In genomic region chr6:41606214-41606613, GRCm38 (mm10) we compare ENCODE assay signal across 8 mouse cellular contexts. TPM values are rescaled to one million over a fixed set of nuclear protein-coding genes. Genes with fewer than 3 reads are reported as not detected.
DNase-seq lines count a peak whose midpoint lies in the region; ATAC-seq and TF ChIP-seq lines count a peak whose summit lies in the region.

No protein-coding gene starts in this region.

- peak overlapping the region; percentile 67 for H3K4me2 ChIP-seq in embryonic facial prominence, embryonic 12.5 days (replicated peaks)
- peak overlapping the region; percentile 97; the same call in 1 of the 2 replicates for H3K4me2 ChIP-seq in heart, postnatal 0 days (ENCODE audit: low read depth, low read length)

- peak overlapping the region; percentile 67 for H3K4me3 ChIP-seq in embryonic facial prominence, embryonic 12.5 days
- H3K4me3 ChIP-seq in heart, postnatal 0 days (ENCODE audit: low read depth, low read length) = 0 out of 2 replicates have a peak overlapping the region, but pooled peaks have one; percentile 85

- no peak for TF ChIP-seq EP300 in heart, postnatal 0 days (IDR thresholded peaks at IDR 0.05; ENCODE audit: low read depth)

- 4% methylated on average over 4 of the region's 4 CpGs for WGBS in embryonic facial prominence, embryonic 12.5 days
- WGBS in heart, postnatal 0 days = 14% methylated on average over 4 of the region's 4 CpGs

- H3K36me3 ChIP-seq in embryonic facial prominence, embryonic 12.5 days = no peaks in the 10 kb centered on the region
- H3K36me3 ChIP-seq in heart, postnatal 0 days (replicated peaks; ENCODE audit: control insufficient read depth, insufficient read depth, low read length) = no peaks in the 10 kb centered on the region

- H3K27ac ChIP-seq in embryonic facial prominence, embryonic 12.5 days = no peak overlapping the region
- H3K27ac ChIP-seq in heart, postnatal 0 days (ENCODE audit: low read depth) = no peak overlapping the region

- H3K9me3 ChIP-seq in embryonic facial prominence, embryonic 12.5 days = no peaks in the 10 kb centered on the region
- H3K9me3 ChIP-seq in heart, postnatal 0 days (replicated peaks; ENCODE audit: control insufficient read depth, low read length) = no peaks in the 10 kb centered on the region

- H3K4me1 ChIP-seq in embryonic facial prominence, embryonic 12.5 days = peaks cover 10% of the 10 kb centered on the region
- H3K4me1 ChIP-seq in heart, postnatal 0 days (ENCODE audit: control insufficient read depth, insufficient read depth) = no peaks in the 10 kb centered on the region

- no peaks in the 10 kb centered on the region for H3K27me3 ChIP-seq in embryonic facial prominence, embryonic 12.5 days
- H3K27me3 ChIP-seq in heart, postnatal 0 days (ENCODE audit: control insufficient read depth, insufficient read depth, low read length) = peaks cover 12% of the 10 kb centered on the region

- TF ChIP-seq CTCF in heart, postnatal 0 days (IDR thresholded peaks at IDR 0.05; ENCODE audit: low read depth) = no peak

- peak; percentile 24 for DNase-seq in testis, postnatal 14 days (ENCODE audit: low spot score)
- no peak for DNase-seq in testis, postnatal 10 days (ENCODE audit: low spot score)
- no peak for DNase-seq in heart, postnatal 0 days (ENCODE audit: low spot score)
- peak; percentile 26 to 51 for DNase-seq in kidney, postnatal 4 days
- DNase-seq in lung, postnatal 10 days = peak; percentile 77
- DNase-seq in right cerebral cortex, postnatal 14 days = peak; percentile 61
- no peak for DNase-seq in cerebellum, adult 11-12 months

- ATAC-seq in embryonic facial prominence, embryonic 12.5 days (ENCODE audit: insufficient number of reproducible peaks, insufficient read depth, low FRiP score, low TSS enrichment) = no peak
- no peak for ATAC-seq in heart, postnatal 0 days (ENCODE audit: insufficient read depth, low read depth)

- H3K9ac ChIP-seq in embryonic facial prominence, embryonic 12.5 days = no peak overlapping the region; the same call in 1 of the 2 replicates
- 0 out of 2 replicates have a peak overlapping the region, but pooled peaks have one; percentile 64 for H3K9ac ChIP-seq in heart, postnatal 0 days (replicated peaks; ENCODE audit: low read depth, low read length)

RNA-seq across cellular contexts. Expression of gene Ephb6, which starts 0.9 kb away (rescaled TPM):
- polyA plus RNA-seq in embryonic facial prominence, embryonic 12.5 days (2016; fragmentation: Nextera tagmentation; extraction: Ambion mirVana) = 25.9 and 27.2 TPM in 2 replicates
- total RNA-seq in heart, postnatal 0 days (2014; rRNA removed; ENCODE audit: low replicate concordance) = 2.1 and 5.6 TPM in 2 replicates
- 1.8 and 2.3 TPM in 2 replicates for polyA plus RNA-seq in heart, postnatal 0 days (2015; fragmentation: Nextera tagmentation; extraction: Ambion mirVana)

RNA-seq across cellular contexts. Expression of gene Trpv6, which starts 30.0 kb away (rescaled TPM):
- polyA plus RNA-seq in embryonic facial prominence, embryonic 12.5 days (2016; fragmentation: Nextera tagmentation; extraction: Ambion mirVana) = 0.55 and 1.2 TPM in 2 replicates
- total RNA-seq in heart, postnatal 0 days (2014; rRNA removed; ENCODE audit: low replicate concordance) = not detected in 2 replicates
- polyA plus RNA-seq in heart, postnatal 0 days (2015; fragmentation: Nextera tagmentation; extraction: Ambion mirVana) = not detected in 2 replicates

Comparison
In these comparisons a context has a peak if more than half of its experiments do, and no peak if none do; other contexts are left out.
1. DNase-seq: peak in testis, postnatal 14 days (single experiment), kidney, postnatal 4 days (2 of 2), lung, postnatal 10 days (single experiment) and right cerebral cortex, postnatal 14 days (single experiment); none in testis, postnatal 10 days (single experiment), heart, postnatal 0 days (single experiment) and cerebellum, adult 11-12 months (single experiment).